Mouse (Mus musculus) limb, embryonic 11.5 days (tissue): Measurements from ENCODE around the gene Krtap16-1. TPM values are rescaled to one million over a fixed set of nuclear protein-coding genes. Genes with fewer than 3 reads are reported as not detected.

Experiments
- ATAC-seq: fragments of 200-750 bp; cut with Nextera tagmentation; 2 replicates; pipeline ENCODE4 v1.8.0; 2017; ENCODE audit warnings: low read depth; ENCODE audit not compliant: insufficient number of reproducible peaks, low FRiP score, low TSS enrichment
- DNase-seq: peaks from one replicate; pipeline ENCODE4 v3.0.0-alpha.2; 2015; ENCODE audit warnings: low spot score
- H3K27ac ChIP-seq: fragments of 300-500 bp; sonication (generic); replicated peaks from 2 replicates; pipeline ENCODE4 v1.5.1; 2014; ENCODE audit warnings: low read depth, mild to moderate bottlenecking, low read length
- H3K27me3 ChIP-seq: fragments of 300-500 bp; sonication (generic); 2 replicates; pipeline ENCODE4 v1.6.1; 2014; ENCODE audit warnings: mild to moderate bottlenecking, low read length, mixed read lengths; ENCODE audit not compliant: control insufficient read depth, insufficient read depth
- H3K36me3 ChIP-seq: fragments of 300-500 bp; sonication (generic); 2 replicates; pipeline ENCODE4 v1.6.1; 2014; ENCODE audit warnings: mild to moderate bottlenecking, low read length, moderate library complexity, mixed read lengths; ENCODE audit not compliant: control insufficient read depth, insufficient read depth
- H3K4me1 ChIP-seq: fragments of 300-500 bp; sonication (generic); 2 replicates; pipeline ENCODE4 v1.6.1; 2014; ENCODE audit warnings: low read length, mixed read lengths; ENCODE audit not compliant: control insufficient read depth, insufficient read depth
- H3K4me2 ChIP-seq: fragments of 300-500 bp; sonication (generic); 2 replicates; pipeline ENCODE4 v1.6.1; 2014; ENCODE audit warnings: low read depth, mild to moderate bottlenecking, moderate library complexity; ENCODE audit not compliant: severe bottlenecking
- H3K4me3 ChIP-seq: fragments of 300-500 bp; sonication (generic); 2 replicates; pipeline ENCODE4 v1.5.1; 2014; ENCODE audit warnings: low read depth, low read length
- H3K9ac ChIP-seq: fragments of 300-500 bp; sonication (generic); 2 replicates; pipeline ENCODE4 v1.6.1; 2014; ENCODE audit warnings: mild to moderate bottlenecking, low read length
- H3K9me3 ChIP-seq: fragments of 300-500 bp; sonication (generic); 2 replicates; pipeline ENCODE4 v1.6.1; 2016; ENCODE audit warnings: low read length; ENCODE audit not compliant: control insufficient read depth
- WGBS: fragments of 180-500 bp; shearing (Covaris S2); extraction: QIAGEN DNeasy Blood & Tissue Kit; methylation state at CpG from one replicate; pipeline ENCODE4 v1.1.7; 2014; 5-methylcytosine and 5-hydroxymethylcytosine counted together
- polyA plus RNA-seq: library from polyadenylated mRNA; unstranded; fragments of >200 nt; fragmentation: Nextera tagmentation; extraction: Ambion mirVana; gene quantifications from 2 replicates; pipeline ENCODE4 v1.2.1, GENCODE M21; 2014

Gene Krtap16-1
- polyA plus RNA-seq = not detected in 2 replicates

DNA sequence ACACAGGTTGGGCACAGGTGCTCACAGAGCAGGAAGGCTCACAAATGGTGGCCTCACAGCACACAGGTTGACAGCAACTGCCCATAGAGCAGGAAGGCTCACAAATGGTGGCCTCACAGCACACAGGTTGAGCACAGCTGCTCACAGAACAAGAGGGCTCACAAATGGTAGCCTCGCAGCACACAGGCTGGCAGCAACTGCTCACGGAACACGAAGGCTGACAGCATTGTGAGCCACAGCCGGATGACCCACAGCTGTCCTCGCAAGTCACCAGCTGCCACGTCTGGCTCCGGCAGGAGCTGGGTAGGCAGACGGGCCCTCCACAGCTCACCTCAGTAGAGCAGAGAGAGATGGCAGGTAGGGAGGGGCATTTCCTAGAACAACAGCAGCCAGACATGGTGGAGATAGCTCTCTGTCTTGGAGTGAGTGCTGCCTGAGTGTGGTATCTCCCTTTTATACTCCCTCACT lies at the start of gene Krtap16-1:
Krtap16-1 (minus strand) TSS at position 418 of the 468 bp plus-strand sequence.
- 75% methylated on average over 8 of the region's 8 CpGs for WGBS

DNA sequence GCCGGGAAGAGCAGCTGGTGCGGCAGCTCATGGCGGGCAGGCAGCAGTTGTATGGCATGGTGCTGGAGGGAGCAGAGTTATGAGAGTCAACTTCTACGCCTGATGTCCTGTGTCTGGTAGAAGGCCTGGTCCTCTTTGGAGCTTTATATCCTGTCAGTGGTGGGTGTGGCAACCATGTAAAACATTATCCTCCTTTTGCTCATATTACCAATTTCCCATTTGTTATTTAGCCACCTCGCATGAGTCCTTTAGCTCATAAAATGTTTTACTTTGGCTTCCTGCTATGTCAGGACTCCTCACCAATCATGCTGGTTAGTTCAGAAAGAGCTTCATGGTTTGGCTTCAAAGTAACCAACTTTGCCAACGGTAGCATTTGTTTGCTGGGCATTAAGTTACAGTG lies 43.4 kb upstream of the Krtap16-1 start, which contains the start of gene Krt33b:
Krt33b (minus strand) TSS at position 101 of the 400 bp plus-strand sequence.
- Histone ChIP-seq H3K27me3 (no peaks in the 10 kb centered on the region), H3K27ac (no peak within 1 kb of the TSS), H3K36me3 (no peaks in the 10 kb centered on the region), H3K4me2 (no peak within 1 kb of the TSS), H3K9me3 (no peaks in the 10 kb centered on the region), H3K4me3 (no peak within 1 kb of the TSS), H3K9ac (no peak within 1 kb of the TSS), H3K4me1 (no peaks in the 10 kb centered on the region)
- DNase-seq (no peak), ATAC-seq (no peak)
- 89% methylated on average over 6 of the region's 6 CpGs for WGBS

More for the DNA sequence above, at the start of gene Krtap16-1:
- ATAC-seq = no peak
- no peaks in the 10 kb centered on the region for H3K27me3 ChIP-seq
- no peaks in the 10 kb centered on the region for H3K36me3 ChIP-seq
- H3K4me2 ChIP-seq = no peak within 1 kb of the TSS
- H3K4me1 ChIP-seq = no peaks in the 10 kb centered on the region
- no peak within 1 kb of the TSS for H3K4me3 ChIP-seq
- no peak within 1 kb of the TSS for H3K27ac ChIP-seq
- H3K9me3 ChIP-seq = no peaks in the 10 kb centered on the region
- DNase-seq = no peak
- no peak within 1 kb of the TSS for H3K9ac ChIP-seq

DNA sequence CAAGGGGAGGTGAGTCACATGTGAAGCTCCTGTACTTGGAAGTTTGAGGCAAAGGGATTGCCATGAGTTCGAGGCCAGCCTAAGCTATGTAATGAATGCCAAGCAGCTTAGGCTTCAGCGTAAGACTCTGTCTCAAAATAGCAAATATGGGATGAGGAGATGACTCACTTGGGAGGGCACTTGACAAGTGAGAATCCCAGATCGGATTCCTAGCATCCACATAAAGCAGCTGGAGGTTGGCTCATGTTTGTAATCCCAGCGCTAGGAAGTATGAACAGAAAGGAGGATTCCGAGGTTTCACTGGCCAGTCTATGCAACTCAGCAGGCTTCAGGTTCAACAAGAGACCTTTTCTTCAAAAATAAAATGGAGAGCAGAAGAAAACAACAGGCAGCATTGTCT lies 35.0 kb upstream of the Krtap16-1 start:
- no peak overlapping the region for H3K27ac ChIP-seq
- H3K4me1 ChIP-seq = no peaks in the 10 kb centered on the region
- no peak overlapping the region for H3K4me3 ChIP-seq
- H3K27me3 ChIP-seq = no peaks in the 10 kb centered on the region
- no peak for ATAC-seq
- H3K4me2 ChIP-seq = no peak overlapping the region
- 85% methylated on average over 5 of the region's 5 CpGs for WGBS
- no peak for DNase-seq
- no peaks in the 10 kb centered on the region for H3K9me3 ChIP-seq
- no peaks in the 10 kb centered on the region for H3K36me3 ChIP-seq
- no peak overlapping the region for H3K9ac ChIP-seq

DNA sequence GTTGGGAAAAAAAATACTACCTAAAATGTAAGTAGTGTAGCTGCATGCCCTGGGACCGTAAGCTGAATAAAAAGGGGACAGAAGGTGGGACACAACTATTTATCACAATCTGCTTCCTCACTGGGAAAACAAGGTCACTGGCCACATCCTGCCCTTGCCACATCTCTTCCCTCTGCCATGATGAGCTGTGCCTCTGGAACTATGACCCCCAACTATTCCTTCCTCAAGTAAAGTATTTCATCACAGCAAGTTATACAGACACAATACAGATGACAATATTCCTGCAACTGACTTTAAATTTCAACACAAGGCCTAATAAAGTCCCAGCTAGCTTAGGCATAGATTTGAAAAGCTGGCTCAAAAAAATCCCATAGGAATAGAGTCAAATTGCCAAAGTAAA lies 33.1 kb upstream of the Krtap16-1 start:
- H3K27me3 ChIP-seq = no peaks in the 10 kb centered on the region
- WGBS = 97% methylated on average over 1 of the region's 1 CpGs
- H3K4me2 ChIP-seq = no peak overlapping the region
- H3K9ac ChIP-seq = no peak overlapping the region
- no peak overlapping the region for H3K4me3 ChIP-seq
- ATAC-seq (no peak), DNase-seq (no peak)
- H3K9me3 ChIP-seq = no peaks in the 10 kb centered on the region
- H3K27ac ChIP-seq = no peak overlapping the region
- no peaks in the 10 kb centered on the region for H3K4me1 ChIP-seq
- no peaks in the 10 kb centered on the region for H3K36me3 ChIP-seq

DNA sequence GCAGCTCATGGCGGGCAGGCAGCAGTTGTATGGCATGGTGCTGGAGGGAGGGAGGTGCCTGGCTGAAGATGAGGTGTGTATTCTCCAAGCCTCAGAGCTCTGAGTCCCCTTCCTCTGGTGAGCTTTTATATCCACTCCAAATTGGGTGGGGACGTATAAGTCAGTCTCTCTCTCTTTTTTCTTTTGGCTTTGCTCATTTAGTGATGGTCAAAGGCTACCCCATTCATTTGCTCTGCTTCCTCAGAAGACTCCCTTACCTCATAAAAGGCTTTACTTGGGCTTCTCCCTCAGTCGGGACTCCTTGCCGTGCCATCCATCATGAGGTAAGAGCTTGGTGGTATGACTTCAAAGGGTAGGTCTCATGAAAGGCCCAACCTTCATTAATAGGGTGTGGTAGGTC lies 29.7 kb upstream of the Krtap16-1 start, which contains the start of gene Krt33a:
Krt33a (minus strand) TSS at position 101 of the 400 bp plus-strand sequence.
- Histone ChIP-seq H3K4me2 (no peak within 1 kb of the TSS), H3K36me3 (no peaks in the 10 kb centered on the region), H3K27me3 (no peaks in the 10 kb centered on the region), H3K9me3 (no peaks in the 10 kb centered on the region), H3K4me3 (no peak within 1 kb of the TSS), H3K27ac (no peak within 1 kb of the TSS), H3K4me1 (no peaks in the 10 kb centered on the region), H3K9ac (no peak within 1 kb of the TSS)
- ATAC-seq (no peak), DNase-seq (no peak)
- 55% methylated on average over 4 of the region's 4 CpGs for WGBS

DNA sequence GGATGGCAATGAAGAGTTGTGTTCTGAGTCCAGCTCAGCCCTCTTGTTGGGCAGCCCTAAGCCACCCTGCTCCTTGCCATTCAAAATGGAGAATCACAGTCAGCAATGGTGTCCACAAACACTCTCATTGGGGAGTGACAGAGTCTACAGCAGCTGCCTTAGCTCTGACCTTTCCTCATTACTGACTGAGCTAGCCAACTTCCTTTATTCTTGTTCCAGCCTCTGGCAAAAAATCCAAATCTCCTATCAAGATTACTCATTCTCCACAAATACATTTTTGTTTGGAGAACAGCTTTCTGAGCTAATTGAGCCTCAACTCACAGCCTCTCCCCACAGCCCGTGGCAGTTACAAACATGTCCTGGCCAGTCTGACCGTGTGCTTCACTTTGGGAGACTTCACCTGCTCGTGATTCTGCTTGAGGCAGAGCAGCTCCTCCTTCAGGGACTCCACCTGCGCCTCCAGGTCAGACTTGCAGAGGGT lies 27.3 kb upstream of the Krtap16-1 start:
- no peak overlapping the region for H3K27ac ChIP-seq
- ATAC-seq (no peak), DNase-seq (no peak)
- H3K4me1 ChIP-seq = no peaks in the 10 kb centered on the region
- H3K36me3 ChIP-seq = no peaks in the 10 kb centered on the region
- 78% methylated on average over 4 of the region's 4 CpGs for WGBS
- no peak overlapping the region for H3K4me2 ChIP-seq
- no peak overlapping the region for H3K9ac ChIP-seq
- no peak overlapping the region for H3K4me3 ChIP-seq
- H3K27me3 ChIP-seq = no peaks in the 10 kb centered on the region
- H3K9me3 ChIP-seq = no peaks in the 10 kb centered on the region

DNA sequence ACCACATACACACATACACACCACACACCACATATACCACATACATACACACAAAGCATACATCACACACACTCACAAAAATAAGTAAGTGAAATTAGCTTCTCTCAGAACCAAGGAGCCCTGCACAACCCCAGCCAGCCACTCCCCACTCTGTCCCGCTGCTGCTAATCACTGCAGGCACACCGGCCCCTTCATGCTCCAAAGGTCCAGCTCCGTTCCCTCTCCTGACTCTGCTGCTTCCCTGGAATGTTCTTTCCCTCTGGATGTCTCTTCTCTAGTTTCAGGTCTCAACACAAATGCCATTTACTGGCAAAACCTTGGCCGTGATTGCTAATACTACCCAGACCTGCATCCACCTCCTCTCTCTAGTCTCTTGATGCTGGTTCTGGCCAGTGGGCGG lies 24.3 kb upstream of the Krtap16-1 start:
- Histone ChIP-seq H3K27ac (no peak overlapping the region), H3K4me3 (no peak overlapping the region)
- no peak for DNase-seq

DNA sequence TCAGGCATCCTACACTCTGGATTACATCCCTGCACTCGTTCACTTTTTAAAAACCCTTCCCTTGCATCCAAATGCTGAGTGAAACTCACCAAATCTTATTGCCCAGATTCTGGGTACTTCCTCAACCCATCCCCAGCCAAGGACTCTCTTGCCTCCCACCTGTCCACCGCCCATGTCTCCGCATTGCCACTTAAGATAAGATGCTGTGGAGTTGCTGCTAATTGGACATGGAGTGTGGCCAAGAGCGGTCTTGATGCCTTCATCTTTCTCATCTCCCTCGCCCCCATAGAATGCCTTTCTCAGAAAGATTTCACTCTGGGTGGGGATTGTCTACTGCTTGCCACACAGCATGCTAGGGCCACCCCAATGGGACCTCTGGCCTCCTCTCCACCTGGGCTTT lies 21.9 kb upstream of the Krtap16-1 start:
- Histone ChIP-seq H3K9ac (no peak overlapping the region), H3K27me3 (no peaks in the 10 kb centered on the region), H3K27ac (no peak overlapping the region), H3K36me3 (no peaks in the 10 kb centered on the region), H3K4me1 (no peaks in the 10 kb centered on the region), H3K4me3 (no peak overlapping the region), H3K4me2 (no peak overlapping the region), H3K9me3 (no peaks in the 10 kb centered on the region)
- ATAC-seq = no peak
- DNase-seq = no peak
- 90% methylated on average over 5 of the region's 5 CpGs for WGBS

More for the DNA sequence above, 24.3 kb upstream of the Krtap16-1 start:
- ATAC-seq = no peak
- Histone ChIP-seq H3K9ac (no peak overlapping the region), H3K27me3 (no peaks in the 10 kb centered on the region), H3K9me3 (no peaks in the 10 kb centered on the region), H3K4me2 (no peak overlapping the region), H3K36me3 (no peaks in the 10 kb centered on the region), H3K4me1 (no peaks in the 10 kb centered on the region)
- WGBS = 85% methylated on average over 5 of the region's 5 CpGs

DNA sequence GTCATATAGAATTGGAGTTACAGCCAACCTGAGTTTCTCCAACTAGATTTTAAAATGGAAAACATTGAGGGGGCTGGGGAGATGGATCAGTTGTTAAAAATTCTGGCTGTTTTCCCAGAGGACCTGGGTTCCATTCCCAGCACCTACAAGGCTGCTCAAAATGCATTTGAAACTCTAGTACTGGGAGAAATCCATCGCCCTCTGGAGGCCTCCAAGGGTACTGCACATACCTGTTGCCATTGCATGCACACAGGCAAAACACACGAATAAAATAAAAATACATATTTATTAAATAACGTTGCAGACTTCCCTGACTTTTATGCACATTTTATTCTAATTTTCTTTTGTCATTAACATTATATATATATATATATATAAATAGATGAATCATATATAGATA lies 20.2 kb upstream of the Krtap16-1 start:
- Histone ChIP-seq H3K4me1 (no peaks in the 10 kb centered on the region), H3K27me3 (no peaks in the 10 kb centered on the region), H3K4me2 (no peak overlapping the region), H3K36me3 (no peaks in the 10 kb centered on the region), H3K27ac (no peak overlapping the region), H3K4me3 (no peak overlapping the region), H3K9ac (no peak overlapping the region), H3K9me3 (peaks cover 2% of the 10 kb centered on the region; the same call in 1 of the 2 replicates)
- 58% methylated on average over 3 of the region's 3 CpGs for WGBS
- DNase-seq (no peak), ATAC-seq (no peak)
